Mouse (Mus musculus): ENCODE results near the gene Kcnrg.

GRCm38 (mm10) chr14:61645547-61645946 is 38.3 kb downstream of the Kcnrg start:
- TF ChIP-seq CTCF (IDR thresholded peaks at IDR 0.05; ENCODE audit: low read depth, low read length) = no peak
- no peak for TF ChIP-seq POLR2A (IDR thresholded peaks at IDR 0.05; ENCODE audit: extremely low read depth, insufficient read depth, low read length)

Data from liver, adult 2 months (tissue).